Mouse (Mus musculus): ENCODE results near the gene Serp1.

DNA sequence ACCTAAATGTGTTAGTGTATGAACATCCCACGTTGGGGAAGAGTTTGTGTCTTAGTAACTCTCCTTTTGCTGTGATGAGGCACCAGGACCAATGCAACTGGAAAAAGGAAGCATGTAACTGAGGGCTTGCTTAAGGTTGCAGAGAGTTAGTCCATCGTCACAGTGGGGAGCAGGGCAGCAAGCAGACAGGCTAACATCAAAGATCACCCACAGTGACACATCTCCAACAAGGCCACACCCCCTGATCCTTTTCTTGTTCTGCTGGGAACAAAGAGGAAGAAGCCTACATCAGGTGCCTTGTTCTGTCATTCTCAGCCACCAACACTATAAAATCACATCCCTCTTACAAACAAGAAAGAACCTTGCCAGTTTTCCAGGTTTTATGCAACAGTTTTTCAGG lies 34.2 kb upstream of the Serp1 start:
- no peak for TF ChIP-seq CTCF (IDR thresholded peaks at IDR 0.05; ENCODE audit: borderline replicate concordance, insufficient read depth, low read depth, low read length)
- no peak for TF ChIP-seq POLR2A (IDR thresholded peaks at IDR 0.05; ENCODE audit: borderline replicate concordance, insufficient read depth, low read length)
